Mouse (Mus musculus): ENCODE measurements around the gene Tjp2. TPM values are rescaled to one million over a fixed set of nuclear protein-coding genes. Genes with fewer than 3 reads are reported as not detected.
A peak's percentile ranks its signal among the peaks of the same experiment; 100 is the strongest.

Tjp2 gene
- polyA plus RNA-seq, 1 experiment = 11.4 TPM

- Histone ChIP-seq H3K4me3 (replicated peaks; ENCODE audit: control insufficient read depth, low read depth, low read length) (no peak overlapping the region), H3K4me1 (ENCODE audit: control insufficient read depth, insufficient read depth, low read length) (no peaks in the 10 kb centered on the region), H3K27ac (ENCODE audit: control insufficient read depth, insufficient read depth, low read depth, low read length, poor library complexity) (no peak overlapping the region)
- TF ChIP-seq POLR2A (IDR thresholded peaks at IDR 0.05; ENCODE audit: borderline replicate concordance, control insufficient read depth, low read depth, low read length) = no peak
- TF ChIP-seq CTCF (IDR thresholded peaks at IDR 0.05; ENCODE audit: control insufficient read depth, insufficient read depth, low read length) = no peak
- 92% methylated on average over 15 of the region's 15 CpGs for WGBS
Observed at GRCm38 (mm10) chr19:24183680-24184235, 41.1 kb downstream of the Tjp2 start.

GRCm38 (mm10) chr19:24180415-24180814 lies 44.4 kb downstream of the Tjp2 start:
- 69% methylated on average over 8 of the region's 8 CpGs for WGBS
- TF ChIP-seq POLR2A (IDR thresholded peaks at IDR 0.05; ENCODE audit: borderline replicate concordance, control insufficient read depth, low read depth, low read length) (no peak), CTCF (IDR thresholded peaks at IDR 0.05; ENCODE audit: control insufficient read depth, insufficient read depth, low read length) (no peak)
- Histone ChIP-seq H3K4me1 (ENCODE audit: control insufficient read depth, insufficient read depth, low read length) (no peaks in the 10 kb centered on the region), H3K4me3 (replicated peaks; ENCODE audit: control insufficient read depth, low read depth, low read length) (no peak overlapping the region), H3K27ac (ENCODE audit: control insufficient read depth, insufficient read depth, low read depth, low read length, poor library complexity) (no peak overlapping the region)

GRCm38 (mm10) chr19:24178086-24178485 lies 46.7 kb downstream of the Tjp2 start:
- no peaks in the 10 kb centered on the region; the same call in 1 of the 2 replicates for H3K4me1 ChIP-seq (ENCODE audit: control insufficient read depth, insufficient read depth, low read length)
- H3K4me3 ChIP-seq (replicated peaks; ENCODE audit: control insufficient read depth, low read depth, low read length) = no peak overlapping the region
- no peak overlapping the region for H3K27ac ChIP-seq (ENCODE audit: control insufficient read depth, insufficient read depth, low read depth, low read length, poor library complexity)
- TF ChIP-seq POLR2A (IDR thresholded peaks at IDR 0.05; ENCODE audit: borderline replicate concordance, control insufficient read depth, low read depth, low read length) (no peak), CTCF (IDR thresholded peaks at IDR 0.05; ENCODE audit: control insufficient read depth, insufficient read depth, low read length) (no peak)
- WGBS = 78% methylated on average over 2 of the region's 2 CpGs

DNA sequence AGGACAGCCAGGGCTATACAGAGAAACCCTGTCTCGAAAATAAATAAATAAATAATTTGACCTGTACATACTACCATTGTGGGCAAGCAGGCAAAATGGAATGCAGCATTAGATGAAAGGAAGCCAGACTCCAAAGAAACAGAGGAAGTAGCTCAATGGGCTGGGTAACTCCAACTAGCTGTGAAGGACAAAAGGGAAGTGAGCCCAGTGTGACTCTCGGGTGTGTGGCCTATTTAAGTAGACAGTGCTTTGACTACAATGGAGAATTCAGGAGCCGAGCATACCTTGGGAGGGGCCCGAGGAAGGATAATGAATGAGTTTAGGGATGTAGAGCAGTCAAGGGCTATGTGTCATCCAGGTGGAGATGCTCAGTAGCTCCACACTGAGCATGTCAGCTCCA lies 48.1 kb downstream of the Tjp2 start:
- Histone ChIP-seq H3K4me1 (ENCODE audit: control insufficient read depth, insufficient read depth, low read length) (no peaks in the 10 kb centered on the region; the same call in 1 of the 2 replicates), H3K27ac (ENCODE audit: control insufficient read depth, insufficient read depth, low read depth, low read length, poor library complexity) (no peak overlapping the region), H3K4me3 (replicated peaks; ENCODE audit: control insufficient read depth, low read depth, low read length) (no peak overlapping the region)
- 44% methylated on average over 4 of the region's 4 CpGs for WGBS
- TF ChIP-seq POLR2A (IDR thresholded peaks at IDR 0.05; ENCODE audit: borderline replicate concordance, control insufficient read depth, low read depth, low read length) (no peak), CTCF (IDR thresholded peaks at IDR 0.05; ENCODE audit: control insufficient read depth, insufficient read depth, low read length) (no peak)

DNA sequence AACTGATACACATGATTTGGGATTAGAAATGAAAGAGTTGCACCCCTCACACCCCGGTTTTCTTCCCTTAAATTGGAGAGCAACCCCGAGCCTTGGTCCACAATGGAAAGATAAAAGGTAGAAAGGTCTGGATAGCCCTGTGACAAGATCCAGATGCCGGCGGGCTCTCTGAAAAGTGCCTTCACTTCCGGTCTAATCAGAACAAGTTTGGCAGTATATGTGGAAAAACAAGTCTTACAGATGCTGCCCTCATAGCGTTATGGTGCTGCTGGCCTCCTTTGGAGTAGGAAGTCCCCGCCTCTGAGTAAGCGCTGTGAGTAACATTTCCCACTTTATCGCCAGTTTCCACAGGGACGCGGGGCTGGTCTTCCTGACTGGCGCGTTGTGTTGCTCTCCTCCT lies 49.9 kb downstream of the Tjp2 start:
- Histone ChIP-seq H3K27ac (ENCODE audit: control insufficient read depth, insufficient read depth, low read depth, low read length, poor library complexity) (no peak overlapping the region), H3K4me3 (replicated peaks; ENCODE audit: control insufficient read depth, low read depth, low read length) (no peak overlapping the region), H3K4me1 (ENCODE audit: control insufficient read depth, insufficient read depth, low read length) (no peaks in the 10 kb centered on the region; the same call in 1 of the 2 replicates)
- TF ChIP-seq POLR2A (IDR thresholded peaks at IDR 0.05; ENCODE audit: borderline replicate concordance, control insufficient read depth, low read depth, low read length) (no peak), CTCF (IDR thresholded peaks at IDR 0.05; ENCODE audit: control insufficient read depth, insufficient read depth, low read length) (no peak)
- 4% methylated on average over 13 of the region's 13 CpGs for WGBS

DNA sequence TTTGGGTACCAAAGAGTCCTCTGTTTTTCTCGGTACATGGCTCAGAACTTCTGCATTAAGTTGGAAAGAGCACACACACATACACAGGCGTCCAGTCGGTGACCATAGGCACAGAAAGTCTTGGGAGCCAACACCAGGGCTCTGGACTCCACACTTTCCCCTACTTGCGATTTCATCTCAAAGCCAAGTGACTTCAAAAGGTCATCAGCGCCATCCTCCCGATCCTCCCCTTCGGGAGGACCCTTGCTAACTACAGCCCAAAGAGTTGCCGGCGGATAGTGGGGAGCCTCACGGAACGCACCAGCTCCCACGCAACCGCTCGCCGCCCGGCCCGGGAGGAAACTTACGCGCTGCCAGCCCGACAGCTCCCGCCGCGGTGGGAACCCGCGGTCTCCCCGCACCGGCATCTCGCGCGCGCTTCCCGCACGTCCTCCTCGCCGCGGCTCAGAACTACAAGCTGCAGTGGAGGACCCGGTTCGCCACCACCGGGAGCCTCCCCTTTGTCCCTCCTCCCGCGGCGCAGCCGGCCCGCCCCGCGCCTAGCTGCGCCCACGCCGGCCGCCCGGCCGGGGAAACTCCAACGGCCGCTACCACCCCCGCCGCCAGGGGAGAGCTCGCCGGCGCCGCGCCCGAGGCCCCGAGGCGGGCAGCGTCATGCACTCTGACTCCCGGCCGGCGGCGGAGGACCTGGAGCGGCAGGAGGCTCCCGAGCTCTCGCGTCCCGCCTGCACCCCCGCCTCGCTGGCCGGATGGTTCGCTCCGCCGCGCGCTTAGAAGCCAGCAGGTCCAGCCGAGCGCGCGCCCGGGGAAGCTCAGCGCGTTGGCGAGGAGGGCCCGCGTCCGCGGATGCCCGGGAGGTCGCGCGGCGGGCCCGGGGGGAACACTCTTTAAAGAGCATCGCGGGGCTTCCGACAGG lies 51.0 kb downstream of the Tjp2 start:
- Histone ChIP-seq H3K27ac (ENCODE audit: control insufficient read depth, insufficient read depth, low read depth, low read length, poor library complexity) (0 out of 2 replicates have a peak overlapping the region, but pooled peaks have one; percentile 18), H3K4me3 (replicated peaks; ENCODE audit: control insufficient read depth, low read depth, low read length) (peak overlapping the region; percentile 53), H3K4me1 (ENCODE audit: control insufficient read depth, insufficient read depth, low read length) (no peaks in the 10 kb centered on the region; the same call in 1 of the 2 replicates)
- whole genome bisulfite sequencing = under 1% methylated on average over 103 of the region's 103 CpGs
- TF ChIP-seq CTCF (IDR thresholded peaks at IDR 0.05; ENCODE audit: control insufficient read depth, insufficient read depth, low read length) (no peak), POLR2A (IDR thresholded peaks at IDR 0.05; ENCODE audit: borderline replicate concordance, control insufficient read depth, low read depth, low read length) (0 out of 2 replicates have a peak, but pooled peaks have one; percentile 8)

- no peak overlapping the region for H3K27ac ChIP-seq (ENCODE audit: control insufficient read depth, insufficient read depth, low read depth, low read length, poor library complexity)
- WGBS = 56% methylated on average over 6 of the region's 6 CpGs
- no peaks in the 10 kb centered on the region; the same call in 1 of the 2 replicates for H3K4me1 ChIP-seq (ENCODE audit: control insufficient read depth, insufficient read depth, low read length)
- H3K4me3 ChIP-seq (replicated peaks; ENCODE audit: control insufficient read depth, low read depth, low read length) = no peak overlapping the region
- TF ChIP-seq POLR2A (IDR thresholded peaks at IDR 0.05; ENCODE audit: borderline replicate concordance, control insufficient read depth, low read depth, low read length) (no peak), CTCF (IDR thresholded peaks at IDR 0.05; ENCODE audit: control insufficient read depth, insufficient read depth, low read length) (no peak)
Observed at GRCm38 (mm10) chr19:24173020-24173419, 51.8 kb downstream of the Tjp2 start.

DNA sequence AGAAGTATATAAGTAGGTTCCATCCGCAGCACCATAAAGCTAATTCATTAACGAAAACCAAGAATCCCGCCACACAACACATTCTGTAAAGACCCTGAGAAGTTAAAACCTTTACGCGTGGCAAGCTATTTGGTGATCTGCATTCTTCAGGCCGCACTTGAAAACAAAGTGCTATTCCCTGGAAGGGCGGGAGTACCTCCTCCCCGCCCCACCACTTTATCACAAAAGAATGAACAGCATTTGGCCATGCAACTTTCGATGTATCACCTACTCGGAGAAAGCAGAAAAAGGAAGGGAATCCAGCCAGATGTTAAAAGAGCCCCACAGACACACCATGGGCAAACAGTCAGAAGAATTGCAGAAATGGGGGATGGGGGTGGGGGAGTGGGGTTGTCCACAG lies 56.3 kb downstream of the Tjp2 start:
- H3K4me3 ChIP-seq (replicated peaks; ENCODE audit: control insufficient read depth, low read depth, low read length) = no peak overlapping the region
- no peak overlapping the region for H3K27ac ChIP-seq (ENCODE audit: control insufficient read depth, insufficient read depth, low read depth, low read length, poor library complexity)
- no peaks in the 10 kb centered on the region for H3K4me1 ChIP-seq (ENCODE audit: control insufficient read depth, insufficient read depth, low read length)
- 84% methylated on average over 10 of the region's 10 CpGs for WGBS
- TF ChIP-seq CTCF (IDR thresholded peaks at IDR 0.05; ENCODE audit: control insufficient read depth, insufficient read depth, low read length) (no peak), POLR2A (IDR thresholded peaks at IDR 0.05; ENCODE audit: borderline replicate concordance, control insufficient read depth, low read depth, low read length) (no peak)

Data from bone marrow, adult 2 months (tissue).